Mouse (Mus musculus) cerebellum, adult (tissue): ENCODE measurements around the gene Ip6k2.

Source experiments
- ATAC-seq: cut with Nextera tagmentation; 2 replicates; pipeline ENCODE4 v1.9.2; 2017; ENCODE audit warnings: mild to moderate bottlenecking, moderate library complexity, mixed read lengths; ENCODE audit not compliant: insufficient number of reproducible peaks, low FRiP score, low TSS enrichment

Gene Ip6k2

GRCm38 (mm10) chr9:108815557-108815956, 32.0 kb downstream of the Ip6k2 start:
- ATAC-seq: no peak

- ATAC-seq: no peak
Observed at GRCm38 (mm10) chr9:108819495-108819894, 35.9 kb downstream of the Ip6k2 start.

GRCm38 (mm10) chr9:108820077-108820476, 36.5 kb downstream of the Ip6k2 start:
- no peak for ATAC-seq

GRCm38 (mm10) chr9:108824144-108824685, 40.6 kb downstream of the Ip6k2 start:
- no peak for ATAC-seq

- peak; percentile 84 for ATAC-seq
Observed at GRCm38 (mm10) chr9:108824755-108825413, 41.3 kb downstream of the Ip6k2 start.

- ATAC-seq: peak; percentile 56
Observed at GRCm38 (mm10) chr9:108825820-108826699, 42.5 kb downstream of the Ip6k2 start, which contains the start of gene Celsr3. Celsr3 (plus strand) TSS chr9:108826320.

GRCm38 (mm10) chr9:108826700-108827340, 43.2 kb downstream of the Ip6k2 start:
- no peak for ATAC-seq

GRCm38 (mm10) chr9:108827454-108827853, 43.9 kb downstream of the Ip6k2 start:
- no peak for ATAC-seq

GRCm38 (mm10) chr9:108827906-108828305, 44.3 kb downstream of the Ip6k2 start:
- no peak for ATAC-seq

- ATAC-seq: no peak
Observed at GRCm38 (mm10) chr9:108831637-108832036, 48.0 kb downstream of the Ip6k2 start.

- peak; percentile 66; the same call in 1 of the 2 replicates for ATAC-seq
Observed at GRCm38 (mm10) chr9:108832390-108833108, 49.0 kb downstream of the Ip6k2 start.

- peak; percentile 67; the same call in 1 of the 2 replicates for ATAC-seq
Observed at GRCm38 (mm10) chr9:108842989-108843388, 59.4 kb downstream of the Ip6k2 start.

- no peak for ATAC-seq
Observed at GRCm38 (mm10) chr9:108845390-108845789, 61.8 kb downstream of the Ip6k2 start.

- no peak for ATAC-seq
Observed at GRCm38 (mm10) chr9:108847374-108847773, 63.8 kb downstream of the Ip6k2 start.

- no peak for ATAC-seq
Observed at GRCm38 (mm10) chr9:108848419-108848818, 64.8 kb downstream of the Ip6k2 start.

- no peak for ATAC-seq
Observed at GRCm38 (mm10) chr9:108852976-108853375, 69.4 kb downstream of the Ip6k2 start, which contains the start of gene Slc26a6. Slc26a6 (plus strand) TSS chr9:108853283.

GRCm38 (mm10) chr9:108853635-108854240, 70.1 kb downstream of the Ip6k2 start:
- ATAC-seq: peak; percentile 75

GRCm38 (mm10) chr9:108854241-108854696, 70.7 kb downstream of the Ip6k2 start:
- peak; percentile 79 for ATAC-seq

- no peak for ATAC-seq
Observed at GRCm38 (mm10) chr9:108855335-108855734, 71.7 kb downstream of the Ip6k2 start.
